Mouse (Mus musculus) thymus, postnatal 14 days (tissue): ENCODE data around the gene Ppp1cc.

Experiments
- DNase-seq: peaks from one replicate; pipeline ENCODE4 v3.0.0; 2021

The Ppp1cc gene

GRCm38 (mm10) chr5:122218109-122218905 lies 60.2 kb downstream of the Ppp1cc start:
- DNase-seq = no peak

- DNase-seq = peak; percentile 56
These were observed 60.9 kb downstream of the Ppp1cc start for GRCm38 (mm10) chr5:122218928-122219327.

- DNase-seq = peak; percentile 87
These were observed 61.9 kb downstream of the Ppp1cc start for GRCm38 (mm10) chr5:122219655-122220629.

GRCm38 (mm10) chr5:122221085-122221484 lies 63.0 kb downstream of the Ppp1cc start:
- no peak for DNase-seq

- no peak for DNase-seq
These were observed 66.2 kb downstream of the Ppp1cc start for GRCm38 (mm10) chr5:122224291-122224690.
